Mouse (Mus musculus) thymus, adult 2 months (tissue): ENCODE data around the gene Plcd3.

Experiments
- CTCF ChIP-seq: fragments of 200-500 bp; IDR thresholded peaks from 2 replicates; pipeline ENCODE4 v1.5.1; 2012; ENCODE audit warnings: mild to moderate bottlenecking, control low read depth, low read length, moderate library complexity, borderline replicate concordance; ENCODE audit not compliant: control insufficient read depth, poor library complexity, insufficient read depth; ENCODE audit errors: extremely low read depth
- POLR2A ChIP-seq: fragments of 200-500 bp; IDR thresholded peaks from 2 replicates; pipeline ENCODE4 v1.6.1; 2012; ENCODE audit warnings: mild to moderate bottlenecking, low read length, control low read depth, moderate library complexity; ENCODE audit not compliant: control insufficient read depth, poor library complexity, insufficient read depth; ENCODE audit errors: extremely low read depth

DNA sequence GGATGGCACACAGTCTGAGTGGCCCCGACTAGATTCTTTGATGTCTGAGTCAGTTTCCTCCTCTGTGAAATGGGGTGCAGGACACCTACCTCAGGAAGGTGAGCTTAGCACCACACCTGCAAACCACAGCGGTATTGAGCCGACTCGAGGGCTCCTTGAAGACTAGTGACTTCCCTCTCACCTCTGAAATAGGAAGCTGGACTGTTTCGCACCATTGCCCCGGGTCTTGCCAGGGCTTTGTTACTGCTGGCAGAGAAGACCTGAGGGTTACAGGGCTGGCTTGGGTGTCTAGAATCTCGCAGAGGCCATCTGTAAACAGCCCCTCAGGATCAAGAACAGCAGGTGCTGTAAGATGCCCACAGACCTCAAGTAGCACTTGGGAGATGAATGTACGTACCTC lies 1.1 kb downstream of the Plcd3 start:
- TF ChIP-seq POLR2A = no peak
- no peak for TF ChIP-seq CTCF
